In genomic region chr16:92057456-92057851, GRCm38 (mm10) we compare ENCODE assay signal across 8 mouse cellular contexts. TPM values are rescaled to one million over a fixed set of nuclear protein-coding genes. Genes with fewer than 3 reads are reported as not detected.
DNase-seq lines count a peak whose midpoint lies in the region; ATAC-seq and TF ChIP-seq lines count a peak whose summit lies in the region.

No protein-coding gene starts in this region.

- CTCF ChIA-PET in Patski (lab: Charles Lee) = interaction anchor here (0.8 kb wide), 1 partner anchor 12 kb away, joined by 3 read pairs; no protein-coding TSS in a partner anchor

- DNase-seq in kidney, postnatal 10 days = peak; percentile 35
- DNase-seq in kidney, postnatal 36 days = no peak
- peak; percentile 9 for DNase-seq in Patski (ENCODE audit: low read depth, low spot score)
- DNase-seq in forebrain, embryonic 14.5 days (ENCODE audit: low spot score) = no peak
- DNase-seq in liver, embryonic 13.5 days = no peak
- no peak for DNase-seq in right cerebral cortex, adult 18-20 months
- no peak for DNase-seq in thymus, postnatal 10 days (ENCODE audit: low spot score in 2 of 2)

- peaks cover 14% of the 10 kb centered on the region; the same call in 1 of the 2 replicates for H3K4me1 ChIP-seq in forebrain, embryonic 14.5 days (ENCODE audit: control insufficient read depth, insufficient read depth, low read length)
- H3K4me1 ChIP-seq in liver, embryonic 13.5 days (replicated peaks) = peaks cover 31% of the 10 kb centered on the region

- peaks cover 17% of the 10 kb centered on the region for H3K36me3 ChIP-seq in forebrain, embryonic 14.5 days (ENCODE audit: control insufficient read depth, insufficient read depth, low read length)
- H3K36me3 ChIP-seq in liver, embryonic 13.5 days = peaks cover 15% of the 10 kb centered on the region

- H3K9ac ChIP-seq in forebrain, embryonic 14.5 days (ENCODE audit: low read length) = peak overlapping the region; percentile 84
- H3K9ac ChIP-seq in liver, embryonic 13.5 days = peak overlapping the region; percentile 81

- 0 out of 2 replicates have a peak, but pooled peaks cover 4% of the 10 kb centered on the region for H3K9me3 ChIP-seq in forebrain, embryonic 14.5 days (replicated peaks; ENCODE audit: control insufficient read depth, low read length)
- peaks cover 7% of the 10 kb centered on the region; the same call in 1 of the 2 replicates for H3K9me3 ChIP-seq in liver, embryonic 13.5 days (replicated peaks)

- WGBS in forebrain, embryonic 14.5 days = 2% methylated on average over 11 of the region's 11 CpGs
- WGBS in liver, embryonic 13.5 days (ENCODE audit: insufficient replicate concordance) = 7% methylated on average over 11 of the region's 11 CpGs

- peak overlapping the region; percentile 84 for H3K4me2 ChIP-seq in forebrain, embryonic 14.5 days (ENCODE audit: low read length)
- H3K4me2 ChIP-seq in liver, embryonic 13.5 days = peak overlapping the region; percentile 98

- H3K27ac ChIP-seq in forebrain, embryonic 14.5 days (ENCODE audit: low read depth, low read length) = peak overlapping the region; percentile 80
- no peak overlapping the region for H3K27ac ChIP-seq in liver, embryonic 13.5 days

- H3K27me3 ChIP-seq in Patski = no peaks in the 10 kb centered on the region
- no peaks in the 10 kb centered on the region for H3K27me3 ChIP-seq in forebrain, embryonic 14.5 days (replicated peaks; ENCODE audit: control insufficient read depth, insufficient read depth, low read length)
- no peaks in the 10 kb centered on the region for H3K27me3 ChIP-seq in liver, embryonic 13.5 days

- ATAC-seq in Patski = peak; percentile 8
- ATAC-seq in forebrain, embryonic 14.5 days = peak; percentile 56
- peak; percentile 45; the same call in 1 of the 2 replicates for ATAC-seq in liver, embryonic 13.5 days (ENCODE audit: low read depth)
- ATAC-seq in megakaryocyte-erythroid progenitor cell, adult 5-6 weeks (replicated peaks; ENCODE audit: low FRiP score, low TSS enrichment, poor library complexity, severe bottlenecking) = no peak

- peak overlapping the region; percentile 68 for H3K4me3 ChIP-seq in forebrain, embryonic 14.5 days (ENCODE audit: low read depth, low read length)
- H3K4me3 ChIP-seq in liver, embryonic 13.5 days (replicated peaks) = peak overlapping the region; percentile 81

- POLR2A ChIA-PET in Patski (lab: Charles Lee) = interaction anchor here (2.6 kb wide), 1 partner anchor 96 kb away, joined by 16 read pairs; no protein-coding TSS in a partner anchor

- TF ChIP-seq CTCF in Patski (IDR thresholded peaks at IDR 0.05) = no peak

- in situ Hi-C loops in Patski (cut with MboI; ENCODE audit: low pct_unique_long_range_greater_than_20kb) = no loop called here

RNA-seq across cellular contexts. Expression of gene Mrps6, which starts 0.6 kb away (rescaled TPM):
- 293 TPM for polyA plus RNA-seq in Patski (2021)
- polyA plus RNA-seq in forebrain, embryonic 14.5 days (2014; fragmentation: Nextera tagmentation; extraction: Ambion mirVana) = 175 and 186 TPM in 2 replicates
- polyA plus RNA-seq in liver, embryonic 13.5 days (2015; fragmentation: Nextera tagmentation; extraction: Ambion mirVana) = 43.7 and 47.8 TPM in 2 replicates
- 36.9 and 49.2 TPM in 2 replicates for total RNA-seq in megakaryocyte-erythroid progenitor cell, adult 5-6 weeks (2014; fragmentation: Nextera tagmentation)
- 30.0 and 49.8 TPM in 2 replicates for total RNA-seq in megakaryocyte-erythroid progenitor cell, adult 5-6 weeks (2017)

RNA-seq across cellular contexts. Expression of gene Gm49711, which starts 0.7 kb away (rescaled TPM):
- polyA plus RNA-seq in Patski (2021) = 0.06 TPM
- polyA plus RNA-seq in forebrain, embryonic 14.5 days (2014; fragmentation: Nextera tagmentation; extraction: Ambion mirVana) = 0.41 and 0.63 TPM in 2 replicates
- not detected in 2 replicates for polyA plus RNA-seq in liver, embryonic 13.5 days (2015; fragmentation: Nextera tagmentation; extraction: Ambion mirVana)
- not detected in 2 replicates for total RNA-seq in megakaryocyte-erythroid progenitor cell, adult 5-6 weeks (2014; fragmentation: Nextera tagmentation)
- total RNA-seq in megakaryocyte-erythroid progenitor cell, adult 5-6 weeks (2017) = not detected in 2 replicates

RNA-seq across cellular contexts. Expression of gene Slc5a3, which starts 0.7 kb away (rescaled TPM):
- 50.3 TPM for polyA plus RNA-seq in Patski (2021)
- 10.8 and 15.3 TPM in 2 replicates for polyA plus RNA-seq in forebrain, embryonic 14.5 days (2014; fragmentation: Nextera tagmentation; extraction: Ambion mirVana)
- 0.96 and 1.3 TPM in 2 replicates for polyA plus RNA-seq in liver, embryonic 13.5 days (2015; fragmentation: Nextera tagmentation; extraction: Ambion mirVana)
- 5.0 and 5.2 TPM in 2 replicates for total RNA-seq in megakaryocyte-erythroid progenitor cell, adult 5-6 weeks (2014; fragmentation: Nextera tagmentation)
- total RNA-seq in megakaryocyte-erythroid progenitor cell, adult 5-6 weeks (2017) = 4.4 and 7.2 TPM in 2 replicates

Comparison
In these comparisons a context has a peak if more than half of its experiments do, and no peak if none do; other contexts are left out.
1. DNase-seq: peak in kidney, postnatal 10 days (single experiment) and Patski (single experiment); none in kidney, postnatal 36 days (0 of 2), forebrain, embryonic 14.5 days (single experiment), liver, embryonic 13.5 days (single experiment), right cerebral cortex, adult 18-20 months (single experiment) and thymus, postnatal 10 days (0 of 2).